Mouse (Mus musculus) retina, adult 2 months (tissue): ENCODE data around the gene Tmem184b.

ENCODE experiments used
- DNase-seq: peaks from one replicate; pipeline ENCODE4 v3.0.0-alpha.2; 2012; ENCODE audit warnings: low read depth, low spot score

Gene Tmem184b

DNA sequence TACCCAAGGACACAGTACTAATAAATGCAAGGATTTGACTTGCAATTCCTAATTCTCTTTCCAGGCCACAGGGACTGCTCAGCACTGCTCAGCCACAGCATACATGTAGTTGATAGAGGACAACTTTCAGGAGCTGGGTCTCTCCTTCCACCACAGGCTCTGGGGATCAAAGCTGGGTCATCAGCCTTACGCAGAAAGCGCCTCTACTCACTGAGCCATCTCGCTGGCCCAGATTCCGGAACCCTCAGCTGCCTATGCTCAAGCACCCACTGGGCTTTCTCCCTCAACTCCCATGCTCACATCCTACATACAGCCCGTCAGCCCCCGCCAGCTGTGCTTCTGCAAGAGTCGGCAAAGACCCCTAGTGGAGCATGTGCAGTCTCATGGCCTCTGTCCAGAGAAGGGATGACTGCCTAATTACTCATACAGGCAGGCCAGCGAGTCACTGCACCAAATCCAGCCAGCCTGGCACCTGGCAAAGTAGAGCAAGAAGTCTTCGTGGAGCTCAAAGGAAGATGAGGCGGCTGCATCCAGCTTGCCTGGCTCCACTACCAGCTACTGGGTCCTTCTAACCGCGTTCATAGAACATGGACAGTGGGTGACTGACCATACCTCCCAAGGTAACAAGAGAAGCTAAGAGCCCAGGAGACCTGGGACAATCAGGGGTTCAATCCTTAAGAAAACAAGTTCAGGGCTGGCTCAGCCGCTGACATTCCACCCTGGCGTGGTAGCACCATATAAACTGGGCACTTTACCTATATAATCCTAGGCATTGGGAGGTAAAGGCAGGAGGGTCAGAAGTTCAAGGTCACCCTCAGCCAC lies 3.9 kb downstream of the Tmem184b start:
- DNase-seq, result no peak

DNA sequence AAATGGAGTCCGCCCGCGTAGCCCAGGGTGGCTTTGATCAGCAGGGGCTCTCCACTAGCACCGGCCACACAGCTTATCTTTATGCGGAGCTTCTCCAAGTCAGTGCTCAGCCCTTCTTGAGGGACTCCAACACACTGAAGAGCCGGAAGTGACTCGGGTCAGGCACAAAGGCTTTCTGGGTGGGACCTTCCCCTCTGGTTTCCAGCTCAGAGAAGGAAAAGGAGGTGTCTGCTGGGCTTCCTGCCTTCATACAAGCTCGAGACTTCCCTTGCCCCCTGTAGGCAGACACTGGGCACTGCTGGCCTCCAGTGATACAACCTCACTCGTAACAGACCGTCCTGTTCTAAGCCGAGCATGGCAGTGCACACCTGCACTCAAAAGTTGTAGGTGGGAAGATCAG lies 6.6 kb downstream of the Tmem184b start:
- no peak for DNase-seq

DNA sequence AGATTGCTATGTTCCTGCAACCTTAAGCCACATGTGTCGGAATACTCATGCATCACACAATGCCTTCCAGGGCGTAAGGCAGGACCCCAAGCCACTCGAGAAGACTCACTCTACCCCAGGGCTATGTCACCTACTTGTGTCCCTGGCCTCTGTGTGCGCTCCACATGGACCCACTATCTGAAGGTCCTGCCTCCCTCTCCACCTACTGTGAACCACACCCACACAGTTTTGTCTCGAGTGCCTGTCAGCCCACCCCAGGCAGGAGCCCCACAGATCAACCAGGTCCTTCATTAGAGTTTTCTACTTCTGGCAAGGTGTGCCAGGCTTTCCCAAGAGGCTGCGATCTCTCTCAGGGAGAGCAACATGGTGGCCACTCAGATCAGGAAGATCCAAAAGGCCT lies 8.1 kb downstream of the Tmem184b start:
- DNase-seq, result no peak

DNA sequence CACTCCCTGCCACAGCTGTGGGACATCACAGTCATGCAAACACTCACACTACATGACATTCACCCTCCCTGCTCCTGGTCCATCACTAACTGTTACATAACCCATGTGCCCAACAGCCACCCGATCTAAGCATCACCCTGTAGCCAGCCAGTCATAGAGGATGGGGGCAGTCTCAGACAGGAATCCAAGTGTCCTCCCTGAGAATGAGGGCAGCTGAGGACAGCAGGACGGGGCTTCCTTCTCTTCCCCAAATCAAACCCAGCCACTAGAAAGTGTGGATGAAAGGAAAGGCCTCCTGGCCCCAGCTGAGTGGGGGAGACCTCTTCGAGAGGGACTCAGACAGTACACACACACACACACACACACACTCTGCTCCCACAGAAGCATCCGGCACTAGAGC lies 8.5 kb downstream of the Tmem184b start:
- DNase-seq, result no peak

DNA sequence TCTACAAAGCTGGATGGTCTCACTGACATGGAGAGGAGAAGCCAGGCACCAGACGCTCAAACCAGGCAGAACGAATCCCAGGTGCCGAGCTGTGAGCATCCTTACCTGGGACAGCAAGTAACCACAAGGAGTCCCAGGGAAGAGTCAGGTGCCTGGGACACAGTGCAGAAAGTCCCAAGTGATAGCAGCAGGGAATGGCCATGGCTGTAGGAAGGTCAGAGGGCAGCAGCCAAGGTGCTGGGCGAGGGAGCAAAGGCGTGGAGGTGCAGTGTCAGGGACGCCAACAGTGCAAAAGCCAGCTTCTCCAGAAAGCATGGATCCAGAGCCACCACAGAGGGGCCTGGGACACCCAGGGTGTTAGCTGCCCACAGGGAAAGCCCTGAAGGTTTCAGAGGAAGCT lies 10.3 kb downstream of the Tmem184b start:
- no peak for DNase-seq

DNA sequence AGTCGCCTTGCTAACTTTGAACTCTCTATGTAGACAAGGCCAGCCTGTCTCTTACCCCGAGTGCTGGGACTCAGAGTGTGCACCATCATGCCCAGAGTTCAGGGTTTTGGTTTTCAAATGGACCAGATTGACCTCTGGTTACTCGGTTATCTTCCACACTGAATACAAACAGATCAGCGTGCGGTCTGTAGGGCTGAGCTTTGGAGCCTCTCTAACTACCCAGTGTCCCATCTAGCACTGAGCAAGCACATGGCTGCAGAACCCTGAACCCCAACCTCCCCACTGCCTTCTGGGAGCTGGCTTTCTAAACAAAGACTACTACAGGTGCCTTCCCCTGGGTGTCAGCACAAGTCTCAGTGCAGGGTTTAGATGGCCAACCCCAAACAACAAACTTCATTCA lies 10.8 kb downstream of the Tmem184b start:
- no peak for DNase-seq

DNA sequence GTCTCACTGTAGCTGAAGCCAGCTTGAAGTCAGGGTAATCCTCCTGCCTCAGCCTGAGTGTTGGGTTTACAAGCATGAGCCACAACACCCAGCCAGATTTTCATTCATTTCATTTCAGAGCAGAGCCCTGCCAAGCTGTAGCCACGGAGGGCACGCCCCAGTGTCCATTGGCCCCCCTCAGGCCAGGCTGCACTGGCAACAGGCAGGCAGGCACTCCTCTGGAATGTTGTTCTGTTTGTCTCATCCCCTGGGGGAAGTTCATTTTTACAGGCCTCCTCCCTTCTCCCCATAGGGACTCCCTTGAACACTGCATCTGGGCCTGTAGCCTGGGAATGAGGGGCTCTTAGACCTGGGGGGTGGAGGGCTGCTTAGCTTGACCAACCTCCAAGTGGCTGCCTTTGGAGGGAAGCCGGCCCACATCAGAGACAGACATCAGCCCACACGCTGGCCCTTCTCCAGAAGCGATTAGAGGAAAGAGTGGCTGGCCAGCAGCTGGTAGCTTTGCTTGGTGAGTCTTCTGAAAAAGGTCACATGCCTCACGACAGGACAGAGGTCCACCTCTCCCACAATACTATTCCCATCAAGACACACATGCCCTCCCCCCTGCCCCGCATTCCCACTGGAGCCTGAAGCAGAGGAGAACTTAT lies 11.8 kb downstream of the Tmem184b start:
- DNase-seq, result no peak

DNA sequence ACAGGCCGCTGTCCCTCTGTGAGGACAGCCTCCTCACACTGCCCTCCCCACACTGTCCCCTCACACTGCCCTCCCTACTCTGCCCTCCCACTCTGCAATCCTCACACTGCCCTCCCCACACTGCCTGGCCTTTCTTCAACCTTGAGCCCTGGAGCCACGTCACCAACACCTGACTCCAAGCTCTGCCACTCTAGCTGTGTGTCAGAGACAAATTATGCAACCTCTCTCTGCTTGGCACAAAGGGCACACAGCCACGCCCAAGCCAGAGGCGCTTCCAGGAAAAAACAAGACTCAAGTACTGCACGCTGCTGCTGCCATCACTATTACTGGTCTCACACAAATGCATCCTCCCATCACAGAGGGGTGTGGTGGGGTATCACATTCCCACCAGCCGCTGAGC lies 12.9 kb downstream of the Tmem184b start:
- no peak for DNase-seq

DNA sequence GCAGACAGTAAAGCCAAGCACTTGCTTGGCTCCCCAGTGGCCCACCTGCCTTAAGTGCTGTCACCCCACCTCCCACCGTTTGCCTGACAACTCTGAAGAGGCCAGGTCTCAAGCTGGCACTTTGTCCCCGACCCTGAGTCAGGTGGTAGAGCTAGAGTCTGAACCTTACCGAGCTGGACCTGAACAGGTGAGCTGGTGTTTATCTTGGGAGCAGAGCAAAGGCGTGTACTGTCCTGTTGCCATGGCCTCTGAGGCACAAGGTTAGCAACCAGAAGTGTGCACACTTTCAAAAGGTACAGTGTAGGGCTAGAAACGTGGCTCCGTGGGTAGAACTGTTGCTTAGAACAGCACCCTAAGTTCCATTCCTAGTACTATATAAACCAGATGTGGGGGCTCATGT lies 15.2 kb downstream of the Tmem184b start:
- DNase-seq, result no peak

DNA sequence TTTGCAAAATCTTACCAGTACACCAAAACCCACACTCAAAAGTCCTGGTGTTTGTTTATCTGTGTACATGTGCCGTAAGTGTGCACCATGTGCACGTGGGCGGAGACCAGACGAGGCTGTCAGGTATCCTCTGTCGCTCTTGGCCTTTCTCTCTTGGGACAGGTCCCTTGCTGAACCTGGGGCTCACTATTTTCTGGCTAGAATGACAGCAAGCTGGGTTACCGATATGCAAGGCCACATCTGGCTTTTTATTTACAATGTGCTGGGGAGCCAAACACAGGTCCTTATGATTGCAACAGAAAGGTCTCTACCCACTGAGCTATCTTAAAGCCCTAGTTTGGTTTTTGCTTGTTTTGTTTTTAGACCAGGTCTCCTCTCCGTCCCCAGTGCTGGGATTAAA lies 15.8 kb downstream of the Tmem184b start:
- DNase-seq, result no peak

DNA sequence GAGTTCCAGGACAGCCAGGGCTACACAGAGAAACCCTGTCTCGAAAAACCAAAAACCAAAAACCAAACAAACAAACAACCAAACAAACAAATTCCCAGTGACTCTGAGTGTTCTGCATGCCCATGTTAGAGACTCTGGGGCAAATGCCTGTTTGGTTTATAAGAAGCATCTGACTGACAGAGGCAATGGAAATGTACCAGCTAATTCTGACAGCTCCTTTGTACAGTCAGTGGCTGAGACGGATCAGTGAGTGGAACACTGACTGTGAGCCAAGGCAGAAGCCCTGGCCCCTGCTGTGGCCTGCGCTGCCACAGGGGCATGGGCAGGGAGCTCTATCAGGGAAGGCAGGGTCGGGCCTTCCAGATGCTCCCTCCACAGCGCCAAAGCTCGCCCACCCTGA lies 16.3 kb downstream of the Tmem184b start:
- DNase-seq, result no peak

DNA sequence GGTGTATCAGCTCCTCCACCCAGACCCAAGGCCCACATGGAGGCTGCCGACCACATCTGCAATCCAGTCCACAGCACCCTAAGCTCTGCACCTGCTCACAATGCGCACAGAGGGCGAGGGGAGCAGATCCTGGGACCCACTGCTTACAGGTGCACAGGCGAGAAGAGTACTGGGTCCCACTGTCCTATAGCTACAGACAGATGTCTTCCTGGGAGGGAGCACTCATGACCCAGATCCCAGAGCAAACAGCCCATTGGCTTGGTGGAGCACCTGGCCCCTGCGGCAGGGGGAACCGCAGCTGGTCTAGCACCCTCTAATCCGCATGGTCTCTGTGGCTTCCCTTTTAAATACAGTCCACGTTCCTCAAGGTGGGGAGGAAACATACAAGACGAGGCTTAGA lies 21.7 kb downstream of the Tmem184b start:
- no peak for DNase-seq

DNA sequence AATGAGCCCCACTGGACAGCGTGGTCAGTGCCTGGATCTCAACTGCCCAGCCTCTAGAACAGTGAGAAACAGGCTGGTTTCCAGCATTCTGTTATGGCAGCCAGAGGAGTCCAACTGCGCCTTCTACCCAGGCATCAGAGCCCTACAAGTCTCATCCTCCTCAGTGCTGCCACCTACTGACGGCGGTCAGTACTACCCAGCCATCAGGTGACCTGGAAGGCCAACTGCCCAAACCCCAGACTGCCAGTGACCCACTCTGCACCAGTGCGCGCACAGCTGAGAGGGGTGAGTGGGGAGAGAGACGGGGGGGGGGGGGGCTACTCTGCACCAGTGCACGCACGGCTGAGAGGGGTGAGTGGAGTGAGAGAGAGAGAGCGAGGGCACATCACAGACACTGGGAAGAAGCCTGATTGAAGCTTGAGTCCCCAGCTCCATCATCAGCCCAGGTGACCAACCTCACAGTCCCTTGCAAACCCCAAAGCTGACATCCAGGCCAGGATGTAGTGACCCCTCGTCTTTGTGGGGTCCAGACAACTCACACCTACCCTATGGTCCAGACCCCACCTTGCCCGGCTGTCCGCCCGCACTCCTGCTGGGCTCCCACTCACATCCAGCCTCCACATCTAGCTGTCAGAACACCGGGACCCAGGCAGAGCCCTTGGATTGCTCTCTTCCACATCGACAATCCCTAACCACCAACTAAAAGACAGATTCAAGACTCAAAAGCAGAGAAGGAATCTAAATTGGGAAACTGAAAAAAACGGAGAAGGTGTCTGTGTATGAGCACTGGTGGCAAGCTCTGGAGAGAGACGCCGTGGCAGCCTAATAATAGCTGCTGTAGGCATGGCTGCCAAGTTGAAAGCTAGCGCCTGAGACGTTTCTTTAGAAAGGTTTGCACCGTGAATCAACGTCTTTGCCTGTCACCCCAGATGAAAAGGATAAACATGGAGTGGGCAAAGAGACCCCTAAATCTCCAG lies 22.6 kb downstream of the Tmem184b start:
- no peak for DNase-seq

DNA sequence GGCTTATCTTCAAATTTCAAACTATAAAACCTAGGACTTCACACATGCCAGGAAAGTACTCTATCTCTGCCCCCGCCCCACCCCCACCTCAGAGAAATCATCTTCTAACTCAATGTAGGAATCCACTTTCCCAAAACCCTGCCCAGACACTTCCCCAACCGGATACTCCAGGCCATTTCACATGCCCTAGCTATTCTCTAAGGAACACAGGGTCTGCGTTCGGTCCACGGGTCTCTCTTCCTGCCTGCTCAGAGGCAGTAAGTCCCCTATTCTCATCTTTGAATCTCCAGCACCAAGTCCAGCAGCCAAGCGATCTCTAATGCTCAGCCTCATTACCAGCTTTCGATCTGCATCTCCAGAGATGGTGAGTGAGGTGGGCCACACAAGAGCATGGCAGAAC lies 23.7 kb downstream of the Tmem184b start:
- DNase-seq, result no peak

DNA sequence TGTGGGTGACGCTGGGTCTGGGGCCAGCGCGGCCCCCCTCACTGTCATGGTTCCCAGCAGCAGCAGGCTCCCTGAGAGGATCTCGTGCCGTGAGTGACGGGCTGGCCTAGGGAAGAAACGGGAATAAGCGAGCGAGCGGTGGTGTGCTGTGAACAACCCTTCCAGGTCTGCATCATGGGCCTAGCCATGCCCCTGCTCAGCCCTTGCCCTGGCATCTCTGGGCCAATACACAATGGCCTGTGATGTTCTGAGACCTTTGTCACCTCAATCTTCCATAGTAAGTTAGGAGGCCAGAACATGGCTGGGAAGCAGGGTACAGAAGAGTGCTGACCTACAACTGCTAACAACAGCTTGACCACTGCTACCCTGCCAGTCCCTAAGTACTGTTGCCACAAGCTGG lies 24.8 kb downstream of the Tmem184b start:
- DNase-seq, result no peak

DNA sequence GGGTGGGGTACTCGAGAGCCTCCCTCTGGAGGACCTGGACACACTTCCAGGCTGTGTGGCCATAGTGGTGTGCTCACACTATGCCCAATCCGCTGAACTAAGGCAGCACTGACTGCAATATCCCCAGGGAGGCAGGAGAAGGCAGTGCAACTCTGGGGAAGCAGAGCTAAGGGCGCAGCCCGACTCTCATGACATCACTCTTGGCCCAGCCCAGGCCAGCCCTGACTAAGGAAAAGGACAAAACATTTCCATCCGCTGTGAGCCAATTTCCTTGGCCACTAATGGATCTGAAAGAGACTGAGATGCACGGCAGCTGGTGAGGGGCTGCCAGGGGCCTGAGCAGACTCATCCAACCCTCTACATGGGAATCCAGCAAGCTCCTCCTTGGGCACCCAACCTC lies 25.7 kb downstream of the Tmem184b start:
- no peak for DNase-seq

DNA sequence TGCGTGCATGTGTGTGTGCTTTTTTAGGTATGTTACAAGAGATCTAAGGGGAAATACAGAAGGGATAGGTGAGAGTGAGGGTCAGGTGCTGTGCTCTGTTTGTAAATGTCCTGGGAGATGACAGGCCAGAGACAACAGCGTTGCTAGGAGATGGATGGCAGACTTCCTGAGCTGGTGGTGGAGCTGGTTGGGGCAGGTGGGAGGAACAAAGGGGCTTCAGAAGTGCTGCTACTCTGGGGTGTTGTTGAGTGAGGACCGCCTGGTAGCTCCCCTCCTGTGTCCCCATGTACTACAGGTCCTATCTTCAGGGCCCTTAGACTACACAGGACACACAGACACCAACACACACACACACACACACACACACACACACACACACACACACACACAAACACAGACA lies 28.6 kb downstream of the Tmem184b start:
- DNase-seq, result no peak

DNA sequence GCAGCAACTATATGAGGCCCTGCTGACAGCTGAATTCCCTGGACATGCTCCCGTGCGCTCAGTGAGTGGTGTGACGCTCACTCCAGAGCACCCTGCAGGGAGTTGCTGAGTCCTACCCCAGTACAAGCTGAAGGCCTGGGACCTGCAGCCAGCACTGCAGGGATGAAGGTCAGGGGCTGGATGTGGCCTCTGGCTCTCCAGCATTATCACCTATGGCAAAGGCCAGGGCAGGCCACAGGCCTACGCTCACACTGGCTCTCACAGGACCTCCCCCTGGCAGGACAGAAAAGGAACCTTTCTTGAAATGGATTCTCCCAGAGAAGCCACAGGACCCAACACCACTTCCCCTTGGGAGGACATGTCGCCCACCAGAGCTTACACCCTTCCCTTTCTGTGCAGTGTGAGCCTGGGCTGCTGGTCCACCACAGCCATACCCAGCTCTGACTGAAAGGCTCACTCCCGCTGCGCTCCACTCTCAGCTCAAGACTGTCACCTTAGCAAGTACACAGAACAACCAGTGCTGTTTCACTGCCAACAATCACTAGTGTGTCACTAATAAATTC lies 33.0 kb downstream of the Tmem184b start:
- DNase-seq, result no peak

DNA sequence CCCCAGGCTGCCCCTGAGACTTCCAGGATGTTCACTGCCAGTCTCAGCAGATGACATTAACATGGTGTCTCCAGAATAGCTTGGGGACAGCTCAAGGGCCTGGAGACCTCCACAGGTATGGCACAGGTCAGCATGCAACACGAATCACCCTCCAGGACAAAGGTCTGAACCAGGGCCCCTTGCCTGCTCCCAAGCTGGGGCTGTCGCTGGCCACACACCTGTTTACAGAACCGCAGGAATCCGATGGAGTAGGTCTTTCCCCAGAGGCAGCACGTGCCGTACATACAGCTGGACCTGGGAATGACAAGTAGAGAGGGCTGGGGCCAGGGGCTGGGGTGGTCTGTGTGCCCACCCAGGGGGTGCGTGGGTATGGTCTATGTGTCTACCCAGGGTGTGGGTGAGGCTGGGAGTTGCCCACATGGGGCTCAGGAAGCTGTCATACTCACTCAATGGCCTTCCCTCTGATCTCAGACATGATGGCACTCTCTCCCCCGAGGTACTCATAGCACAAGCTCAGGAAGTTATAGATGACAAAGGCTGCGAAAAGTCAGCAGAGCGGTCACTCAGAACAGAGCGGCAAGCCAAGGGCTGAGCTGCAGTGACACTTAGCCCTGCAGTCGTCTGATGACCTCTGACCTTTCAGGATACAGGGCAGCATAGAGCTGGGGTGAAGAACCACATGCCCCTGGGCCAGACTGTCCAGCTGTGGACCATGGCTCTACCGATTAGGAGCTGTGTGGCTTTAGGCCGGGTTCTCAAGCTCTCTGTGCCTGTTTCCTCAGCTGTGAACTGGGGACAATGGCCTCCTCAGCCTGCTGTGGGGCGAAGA lies 33.7 kb downstream of the Tmem184b start:
- no peak for DNase-seq

DNA sequence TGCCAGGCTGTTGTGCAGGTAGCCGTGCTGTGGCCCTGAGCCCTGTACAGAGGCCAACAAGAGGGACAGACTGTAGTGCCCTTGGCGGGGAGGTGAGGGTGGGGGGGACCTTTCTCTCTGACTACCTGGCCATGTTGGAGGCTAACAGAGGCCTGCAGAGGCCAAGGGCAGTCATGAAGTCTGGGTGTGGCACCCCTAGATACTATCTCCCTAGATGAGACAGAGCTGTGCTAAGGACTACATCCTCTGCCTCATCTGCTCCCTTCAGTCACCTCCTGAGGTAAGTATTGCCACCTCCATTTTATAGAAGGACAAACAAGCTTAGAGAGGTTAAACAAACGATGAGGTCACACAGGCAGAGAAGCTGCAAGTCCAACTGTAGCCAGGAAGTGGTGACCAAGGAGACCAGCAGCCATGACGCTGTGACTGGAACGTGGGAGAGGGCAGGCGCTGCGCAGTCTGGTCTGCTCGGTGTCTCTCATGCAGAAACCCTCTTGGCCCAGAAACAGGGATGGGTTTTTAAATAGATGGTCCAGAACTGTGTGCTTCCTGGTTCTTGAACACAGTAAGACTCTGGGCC lies 34.4 kb downstream of the Tmem184b start:
- no peak for DNase-seq
